Mouse (Mus musculus) adrenal gland, postnatal 10 days (tissue): ENCODE measurements around the gene Ptpn3. TPM values are rescaled to one million over a fixed set of nuclear protein-coding genes. Genes with fewer than 3 reads are reported as not detected.

Experiments
- total RNA-seq, 2 experiments: library from RNA; stranded (reverse); gene quantifications; 2 replicates each; pipeline ENCODE4 v1.2.3; 2021

The Ptpn3 gene
- total RNA-seq, 2 experiments from 2014 or later: 18.2 to 21.3 TPM

Other genes starting within 250 kb of the Ptpn3 start
- 1 to 10 TPM; 8.2 to 8.6 TPM for gene Epb41l4b, start 158.4 kb downstream of the Ptpn3 start, total RNA-seq
- 10 to 100 TPM; 21.0 to 35.7 TPM for gene Palm2, start 132.4 kb upstream of the Ptpn3 start, total RNA-seq